Mouse (Mus musculus) heart, adult 10 weeks (tissue): ENCODE measurements around the gene Vmn2r72. TPM values are rescaled to one million over a fixed set of nuclear protein-coding genes. Genes with fewer than 3 reads are reported as not detected.

Experiments used
- polyA plus RNA-seq: library from polyadenylated mRNA; stranded (reverse); fragments of 350-450 nt; fragmentation: Illumina TruSeq; extraction: RNeasy Lipid Tissue Mini Kit (QIAGEN cat#74804); gene quantifications from one replicate; pipeline ENCODE4 v1.2.3, GENCODE M21; 2014; ENCODE audit warnings: low read depth, low replicate concordance

The Vmn2r72 gene
- polyA plus RNA-seq = not detected

GRCm38 (mm10) chr7:85754997-85755396 lies at the start of gene Vmn2r72:
Vmn2r72 (minus strand) TSS chr7:85755097.

Other genes with a start within 250 kb of the Vmn2r72 start
- gene Vmn2r71, start 192.0 kb downstream of the Vmn2r72 start, polyA plus RNA-seq = not detected
- gene Vmn2r70, start 185.9 kb downstream of the Vmn2r72 start, polyA plus RNA-seq = not detected
- gene Vmn2r73, start 121.2 kb upstream of the Vmn2r72 start, polyA plus RNA-seq = not detected
- not detected for gene Vmn2r74, start 206.5 kb upstream of the Vmn2r72 start, polyA plus RNA-seq